Mouse (Mus musculus): ENCODE measurements around the gene Wdr20rt. TPM values are rescaled to one million over a fixed set of nuclear protein-coding genes. Genes with fewer than 3 reads are reported as not detected.
"Not testable (repeated sequence)": the region's sequence is repeated elsewhere in the genome, so short reads cannot be mapped to it uniquely, and the experiment has no call there.

The Wdr20rt gene
- not detected in 2 replicates for polyA plus RNA-seq (2015; fragmentation: Nextera tagmentation; extraction: Ambion mirVana)

DNA sequence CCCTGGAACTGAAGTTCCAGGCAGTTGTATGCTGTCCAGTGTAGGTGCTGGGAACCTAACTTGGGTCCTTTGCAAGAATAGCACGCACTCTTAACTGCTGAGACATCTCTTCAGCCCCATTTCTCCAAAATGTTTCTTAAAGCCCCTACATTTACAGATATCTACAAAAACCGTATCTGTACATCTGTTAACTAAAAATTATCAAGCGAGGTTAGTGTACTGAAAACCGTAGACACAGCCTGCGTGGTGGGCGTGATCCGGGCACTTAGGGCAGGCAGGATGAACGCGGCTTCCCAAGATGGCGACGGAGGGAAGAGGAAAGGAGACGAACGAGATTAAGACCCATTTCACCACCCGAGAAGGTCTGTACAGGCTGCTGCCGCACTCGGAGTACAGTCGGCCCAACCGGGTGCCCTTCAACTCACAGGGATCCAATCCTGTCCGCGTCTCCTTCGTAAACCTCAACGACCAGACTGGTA, at the start of gene Wdr20rt:
Gene Wdr20rt, plus strand, starts transcription at position 51 of the 479 bp plus-strand sequence.
- 84% methylated on average over 22 of the region's 22 CpGs for WGBS (ENCODE audit: insufficient replicate concordance)
- Histone ChIP-seq H3K9ac (no peak within 1 kb of the TSS), H3K4me2 (no peak within 1 kb of the TSS), H3K9me3 (replicated peaks) (0 out of 2 replicates have a peak, but pooled peaks cover 5% of the 10 kb centered on the region), H3K36me3 (no peaks in the 10 kb centered on the region), H3K27me3 (no peaks in the 10 kb centered on the region), H3K4me1 (replicated peaks) (no peaks in the 10 kb centered on the region), H3K27ac (no peak within 1 kb of the TSS), H3K4me3 (replicated peaks) (no peak within 1 kb of the TSS)
- no peak for ATAC-seq (ENCODE audit: low read depth)
- DNase-seq: no peak

GRCm38 (mm10) chr12:65187365-65187764, 38.0 kb upstream of the Wdr20rt start:
- Histone ChIP-seq H3K9ac (no peak overlapping the region), H3K9me3 (replicated peaks) (no peaks in the 10 kb centered on the region), H3K36me3 (no peaks in the 10 kb centered on the region), H3K4me1 (replicated peaks) (no peaks in the 10 kb centered on the region), H3K4me2 (no peak overlapping the region), H3K4me3 (replicated peaks) (no peak overlapping the region), H3K27me3 (no peaks in the 10 kb centered on the region), H3K27ac (no peak overlapping the region)
- ATAC-seq (ENCODE audit: low read depth) (no peak), DNase-seq (no peak)
- WGBS (ENCODE audit: insufficient replicate concordance): 60% methylated on average over 3 of the region's 3 CpGs

- Histone ChIP-seq H3K27me3 (no peaks in the 10 kb centered on the region), H3K4me3 (replicated peaks) (no peak overlapping the region), H3K9ac (no peak overlapping the region), H3K4me2 (no peak overlapping the region), H3K27ac (no peak overlapping the region), H3K4me1 (replicated peaks) (no peaks in the 10 kb centered on the region), H3K36me3 (no peaks in the 10 kb centered on the region), H3K9me3 (replicated peaks) (no peaks in the 10 kb centered on the region)
- ATAC-seq (ENCODE audit: low read depth): no peak
- DNase-seq: no peak
- WGBS (ENCODE audit: insufficient replicate concordance): 53% methylated on average over 2 of the region's 2 CpGs
Measured at GRCm38 (mm10) chr12:65189213-65189612, 36.1 kb upstream of the Wdr20rt start.

DNA sequence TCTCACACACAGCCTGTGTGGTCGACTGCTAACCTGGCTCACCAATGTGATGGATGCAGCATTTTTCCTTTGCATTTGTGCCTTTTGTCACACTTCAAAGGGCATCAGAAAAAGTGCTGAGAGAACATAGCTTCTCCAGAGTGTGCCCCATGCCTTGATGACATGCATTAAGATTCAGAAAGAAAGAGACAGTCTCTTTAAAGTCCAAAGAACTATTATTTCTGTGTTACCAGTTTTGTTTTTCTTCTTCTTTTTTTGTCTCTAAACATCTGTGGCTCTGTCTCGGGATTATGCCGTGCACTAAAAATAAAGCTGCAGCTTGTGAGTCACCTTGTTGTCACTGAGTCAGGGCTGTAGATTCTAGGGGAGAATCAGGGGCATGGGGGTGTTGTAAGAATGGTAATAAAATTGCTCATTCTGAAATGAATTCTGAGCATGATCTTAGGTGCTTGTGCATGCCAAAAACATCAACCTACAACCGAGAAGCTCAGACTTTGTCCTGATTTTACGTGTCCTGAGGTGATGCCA, 31.2 kb upstream of the Wdr20rt start:
- no peak overlapping the region for H3K9ac ChIP-seq

DNA sequence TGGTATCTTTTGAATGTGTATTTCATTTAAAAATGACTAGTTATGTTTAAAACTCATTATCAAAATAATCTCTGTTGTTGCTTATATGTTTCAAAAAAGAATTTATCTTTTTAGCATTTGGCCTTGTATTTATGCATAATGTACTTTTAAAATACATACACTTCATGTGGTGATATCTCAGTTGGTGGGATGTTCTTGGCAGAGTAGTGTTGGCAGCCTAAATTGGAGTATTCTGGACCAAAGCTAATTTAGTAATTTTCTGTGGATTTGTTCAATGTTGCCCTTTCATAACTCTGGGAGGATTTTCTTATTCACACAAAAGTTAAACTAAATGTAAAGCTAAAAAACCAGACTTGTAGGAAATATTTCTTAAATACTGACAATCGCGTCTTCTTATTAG, 23.5 kb upstream of the Wdr20rt start:
- H3K36me3 ChIP-seq: no peaks in the 10 kb centered on the region
- no peak for DNase-seq
- no peak for ATAC-seq (ENCODE audit: low read depth)
- WGBS (ENCODE audit: insufficient replicate concordance): 86% methylated on average over 2 of the region's 2 CpGs
- no peaks in the 10 kb centered on the region for H3K27me3 ChIP-seq
- no peaks in the 10 kb centered on the region for H3K4me1 ChIP-seq (replicated peaks)
- no peak overlapping the region for H3K27ac ChIP-seq
- H3K4me2 ChIP-seq: no peak overlapping the region
- no peaks in the 10 kb centered on the region for H3K9me3 ChIP-seq (replicated peaks)
- no peak overlapping the region for H3K4me3 ChIP-seq (replicated peaks)
- H3K9ac ChIP-seq: no peak overlapping the region

More for the DNA sequence above, 31.2 kb upstream of the Wdr20rt start:
- DNase-seq (no peak), ATAC-seq (ENCODE audit: low read depth) (no peak)
- no peaks in the 10 kb centered on the region for H3K27me3 ChIP-seq
- no peaks in the 10 kb centered on the region for H3K36me3 ChIP-seq
- no peaks in the 10 kb centered on the region for H3K4me1 ChIP-seq (replicated peaks)
- no peak overlapping the region for H3K27ac ChIP-seq
- H3K9me3 ChIP-seq (replicated peaks): no peaks in the 10 kb centered on the region
- H3K4me3 ChIP-seq (replicated peaks): no peak overlapping the region
- no peak overlapping the region for H3K4me2 ChIP-seq
- WGBS (ENCODE audit: insufficient replicate concordance): 60% methylated on average over 5 of the region's 5 CpGs

DNA sequence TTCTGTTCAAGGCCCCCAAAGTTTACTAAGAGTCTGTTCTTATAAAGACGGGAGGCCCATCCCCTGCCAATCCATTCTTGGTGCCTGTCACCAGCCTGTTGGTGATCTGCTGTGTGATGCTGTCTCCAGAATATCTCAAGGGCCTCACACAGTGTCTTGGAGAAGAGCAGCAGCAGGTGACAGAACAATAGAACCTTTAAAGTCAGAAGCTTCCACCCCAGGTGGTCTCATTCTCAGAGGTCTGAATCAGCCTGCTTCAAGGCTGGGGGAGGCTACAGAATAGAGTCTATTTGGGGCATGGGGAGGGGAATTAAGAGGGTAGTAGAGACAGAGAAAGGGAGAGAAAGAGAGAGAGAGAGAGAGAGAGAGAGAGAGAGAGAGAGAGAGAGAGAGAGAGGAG, 18.9 kb upstream of the Wdr20rt start:
- 58% methylated on average over 1 of the region's 1 CpGs for whole genome bisulfite sequencing (ENCODE audit: insufficient replicate concordance)
- Histone ChIP-seq H3K9me3 (replicated peaks) (no peaks in the 10 kb centered on the region), H3K4me1 (replicated peaks) (no peaks in the 10 kb centered on the region), H3K27ac (no peak overlapping the region), H3K27me3 (no peaks in the 10 kb centered on the region), H3K9ac (no peak overlapping the region), H3K4me3 (replicated peaks) (no peak overlapping the region), H3K4me2 (no peak overlapping the region), H3K36me3 (no peaks in the 10 kb centered on the region)
- DNase-seq (no peak), ATAC-seq (ENCODE audit: low read depth) (no peak)

DNA sequence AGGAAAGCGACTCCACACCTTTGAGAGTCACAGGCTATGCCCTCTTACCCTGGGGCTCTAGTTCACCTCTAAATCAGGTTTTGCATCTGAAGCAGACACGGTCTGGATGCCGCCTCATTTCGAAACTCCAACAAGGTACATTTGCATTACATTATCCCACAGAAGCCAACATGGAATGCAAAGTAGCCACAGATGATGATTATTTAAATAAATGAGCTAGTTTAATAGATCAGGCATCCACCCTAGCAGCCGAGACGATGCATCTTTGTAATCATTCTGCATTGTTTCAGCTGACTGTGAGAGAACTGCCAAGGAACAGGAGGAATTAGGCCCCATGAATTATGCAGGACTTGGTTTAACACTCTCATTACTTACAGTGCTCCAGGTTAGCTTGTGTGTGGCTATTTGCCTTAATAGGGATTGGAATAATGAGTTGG, 8.9 kb upstream of the Wdr20rt start:
- Histone ChIP-seq H3K9ac (no peak overlapping the region), H3K9me3 (replicated peaks) (no peaks in the 10 kb centered on the region), H3K27ac (no peak overlapping the region), H3K27me3 (no peaks in the 10 kb centered on the region), H3K4me2 (no peak overlapping the region), H3K4me1 (replicated peaks) (no peaks in the 10 kb centered on the region), H3K36me3 (no peaks in the 10 kb centered on the region), H3K4me3 (replicated peaks) (no peak overlapping the region)
- 79% methylated on average over 6 of the region's 6 CpGs for WGBS (ENCODE audit: insufficient replicate concordance)
- ATAC-seq (ENCODE audit: low read depth) (no peak), DNase-seq (no peak)

- Histone ChIP-seq H3K4me2 (no peak overlapping the region), H3K4me1 (replicated peaks) (no peaks in the 10 kb centered on the region), H3K4me3 (replicated peaks) (no peak overlapping the region), H3K36me3 (no peaks in the 10 kb centered on the region), H3K27ac (no peak overlapping the region), H3K27me3 (no peaks in the 10 kb centered on the region), H3K9me3 (replicated peaks) (0 out of 2 replicates have a peak, but pooled peaks cover 5% of the 10 kb centered on the region), H3K9ac (no peak overlapping the region)
- DNase-seq (no peak), ATAC-seq (ENCODE audit: low read depth) (no peak)
- 77% methylated on average over 6 of the region's 6 CpGs for WGBS (ENCODE audit: insufficient replicate concordance)
Measured at GRCm38 (mm10) chr12:65228628-65229027, 3.3 kb downstream of the Wdr20rt start.

DNA sequence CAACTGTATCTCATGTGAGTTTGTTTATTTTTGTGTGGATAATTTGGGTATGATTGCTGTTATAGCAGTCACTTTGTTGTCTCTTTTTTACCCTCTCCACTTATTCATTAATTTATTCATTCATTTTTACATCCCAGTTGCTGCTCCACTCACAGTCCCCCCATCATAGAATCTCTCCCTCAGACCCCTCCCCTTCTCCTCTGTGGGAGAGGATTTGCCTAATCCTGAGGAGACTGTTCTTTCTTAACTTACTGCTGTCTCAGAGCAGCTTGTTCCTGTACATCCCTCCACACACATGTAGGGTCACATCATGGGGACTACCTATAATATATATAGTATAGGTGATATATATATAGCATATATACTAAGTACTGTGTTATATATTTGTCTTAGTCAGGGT, 3.7 kb downstream of the Wdr20rt start:
- no peaks in the 10 kb centered on the region for H3K27me3 ChIP-seq
- no peak for ATAC-seq (ENCODE audit: low read depth)

DNA sequence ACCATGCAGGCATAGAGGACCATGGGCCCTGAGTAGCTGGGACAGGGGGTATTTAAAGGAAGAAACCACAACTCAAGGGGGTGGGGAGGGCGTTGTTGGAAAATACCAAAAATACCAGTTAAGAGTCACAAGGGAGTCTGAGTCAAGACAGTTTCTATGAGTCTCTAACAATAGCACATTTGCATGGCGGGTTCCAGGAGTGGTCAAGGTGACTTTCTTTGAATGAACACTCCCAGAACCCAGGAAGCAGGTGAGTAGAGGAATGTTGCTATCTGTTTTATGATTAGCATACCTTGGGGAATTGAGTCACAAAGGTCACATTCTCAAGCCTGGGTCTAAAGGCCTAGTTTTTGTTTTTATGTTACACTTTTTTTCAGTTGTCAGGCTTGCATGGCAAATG, 7.5 kb downstream of the Wdr20rt start:
- not testable (repeated sequence) for H3K27ac ChIP-seq; H3K36me3 ChIP-seq; DNase-seq; H3K4me1 ChIP-seq (replicated peaks); H3K27me3 ChIP-seq; H3K4me2 ChIP-seq; H3K4me3 ChIP-seq (replicated peaks); ATAC-seq (ENCODE audit: low read depth); H3K9ac ChIP-seq; H3K9me3 ChIP-seq (replicated peaks)
- 47% methylated on average over 2 of the region's 2 CpGs for WGBS (ENCODE audit: insufficient replicate concordance)

More for the DNA sequence above, 3.7 kb downstream of the Wdr20rt start:
- Histone ChIP-seq H3K4me1 (replicated peaks) (no peaks in the 10 kb centered on the region), H3K27ac (no peak overlapping the region), H3K36me3 (no peaks in the 10 kb centered on the region), H3K9ac (no peak overlapping the region), H3K4me3 (replicated peaks) (no peak overlapping the region), H3K4me2 (no peak overlapping the region), H3K9me3 (replicated peaks) (0 out of 2 replicates have a peak, but pooled peaks cover 5% of the 10 kb centered on the region)
- no peak for DNase-seq

DNA sequence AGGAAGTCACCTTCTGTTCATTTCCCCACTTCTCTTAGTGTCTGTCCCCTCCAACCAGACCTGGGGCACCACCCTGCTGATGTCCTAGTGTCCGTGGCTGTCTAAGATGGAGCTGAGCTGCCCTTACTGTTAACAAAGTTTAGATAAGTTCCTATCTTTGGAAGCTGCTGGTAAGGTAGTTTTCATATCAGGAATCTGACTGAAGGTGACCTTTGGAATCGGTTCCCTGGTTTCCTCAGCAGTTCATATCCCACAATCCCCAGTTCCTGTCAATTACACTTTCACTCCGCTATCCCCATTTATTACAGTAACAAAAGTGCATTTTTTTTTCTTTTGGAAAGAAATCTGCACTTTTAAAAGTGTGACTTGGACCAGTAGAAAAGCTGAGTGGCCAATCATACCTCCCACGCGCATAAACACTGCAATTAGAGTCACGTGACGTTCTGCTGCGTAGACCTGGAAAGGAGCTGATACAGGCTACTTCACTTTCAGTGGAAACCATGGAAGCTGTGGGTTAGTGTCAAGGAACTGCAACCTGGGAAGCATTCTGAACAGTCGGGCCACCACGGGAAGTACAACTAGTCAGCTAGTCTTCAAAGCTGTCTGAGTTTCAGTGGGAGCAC, 24.9 kb downstream of the Wdr20rt start:
- Histone ChIP-seq H3K4me2 (no peak overlapping the region), H3K9ac (no peak overlapping the region), H3K36me3 (no peaks in the 10 kb centered on the region), H3K4me3 (replicated peaks) (no peak overlapping the region), H3K27ac (no peak overlapping the region), H3K9me3 (replicated peaks) (no peaks in the 10 kb centered on the region), H3K27me3 (no peaks in the 10 kb centered on the region), H3K4me1 (replicated peaks) (no peaks in the 10 kb centered on the region)
- whole genome bisulfite sequencing (ENCODE audit: insufficient replicate concordance): 75% methylated on average over 10 of the region's 10 CpGs
- DNase-seq (no peak), ATAC-seq (ENCODE audit: low read depth) (no peak)

DNA sequence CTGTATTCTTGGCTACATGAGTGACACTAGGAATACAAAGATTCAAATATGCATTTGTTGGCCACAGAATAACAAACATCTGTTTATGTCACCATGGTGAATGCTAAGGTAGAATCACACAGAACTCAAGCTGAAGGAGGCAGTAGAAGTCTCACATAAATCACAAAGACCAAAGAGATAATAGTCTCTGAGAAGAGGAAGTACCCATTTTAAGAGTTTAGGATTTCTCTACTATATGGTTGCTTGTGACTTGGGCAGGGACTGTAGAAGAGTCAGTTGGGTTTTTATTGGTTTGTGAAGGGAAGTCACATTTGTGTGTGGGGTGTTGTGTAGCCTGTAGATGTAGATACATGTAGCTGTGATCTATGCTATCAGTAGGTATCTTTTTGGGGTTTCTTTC, 31.6 kb downstream of the Wdr20rt start:
- H3K4me1 ChIP-seq (replicated peaks): 0 out of 2 replicates have a peak, but pooled peaks cover 2% of the 10 kb centered on the region
- H3K9ac ChIP-seq: no peak overlapping the region
- H3K36me3 ChIP-seq: no peaks in the 10 kb centered on the region
- H3K9me3 ChIP-seq (replicated peaks): no peaks in the 10 kb centered on the region
- H3K4me2 ChIP-seq: no peak overlapping the region
- DNase-seq (no peak), ATAC-seq (ENCODE audit: low read depth) (no peak)
- no peak overlapping the region for H3K27ac ChIP-seq
- no peaks in the 10 kb centered on the region for H3K27me3 ChIP-seq
- H3K4me3 ChIP-seq (replicated peaks): no peak overlapping the region
